ENCODE assay signal across 9 mouse cellular contexts in the genomic region with DNA sequence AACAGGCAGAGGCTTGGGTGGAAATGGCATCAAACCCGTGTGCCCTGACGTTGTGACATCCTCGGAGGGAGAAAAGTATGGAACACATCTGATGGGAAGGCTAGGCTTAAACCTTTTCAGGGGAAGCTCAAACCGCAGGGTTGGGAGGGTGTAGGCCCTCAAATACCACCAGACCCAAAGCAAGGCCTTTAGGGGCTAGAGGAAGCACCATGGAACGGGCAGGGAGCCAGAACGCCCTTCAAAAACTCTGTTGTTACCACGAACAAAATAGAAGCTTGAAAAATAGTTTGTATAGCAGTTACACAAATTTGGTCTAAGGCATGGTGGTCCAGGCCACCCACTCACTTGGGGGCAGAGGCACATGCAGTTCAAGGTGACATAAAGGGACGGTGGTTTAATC. TPM values are rescaled to one million over a fixed set of nuclear protein-coding genes. Genes with fewer than 3 reads are reported as not detected.
DNase-seq lines count a peak whose midpoint lies in the region; ATAC-seq and TF ChIP-seq lines count a peak whose summit lies in the region.
"Had no signal": no experiment of that assay in that cellular context is flagged by ENCODE, and none has a peak within 500 bp of the region (broad histone marks: within the 10 kb centered on the region; RNA-seq: fewer than 3 reads in every experiment).

No protein-coding gene starts in this region.

- peak overlapping the region; percentile 72 for H3K9ac ChIP-seq in heart, embryonic 12.5 days
- peak overlapping the region; percentile 60; the same call in 1 of the 2 replicates for H3K9ac ChIP-seq in hindbrain, embryonic 11.5 days (ENCODE audit: low read depth, low read length)

- H3K4me3 ChIP-seq in heart, embryonic 12.5 days, result peak overlapping the region; percentile 55
- peak overlapping the region; percentile 77 for H3K4me3 ChIP-seq in E14TG2a.4 (replicated peaks; ENCODE audit: low read length)
- peak overlapping the region; percentile 48 for H3K4me3 ChIP-seq in hindbrain, embryonic 11.5 days (ENCODE audit: low read depth, low read length)
- H3K4me3 ChIP-seq in midbrain, embryonic 10.5 days, result peak overlapping the region; percentile 66
- H3K4me3 ChIP-seq in layer of hippocampus, adult 2 months, result no peak overlapping the region

- no peak for DNase-seq in heart, adult 11 months
- DNase-seq in hindbrain, embryonic 11.5 days (ENCODE audit: low spot score), result no peak
- DNase-seq in midbrain, embryonic 10.5 days (ENCODE audit: low spot score), result no peak
- DNase-seq in frontal cortex, adult 2 months (ENCODE audit: extremely low spot score in 1 of 2, low spot score in 1 of 2), result no peak
- no peak for DNase-seq in layer of hippocampus, adult 2 months (ENCODE audit: low spot score in 2 of 2)
- no peak for DNase-seq in kidney, postnatal 36 days

- H3K4me2 ChIP-seq in heart, embryonic 12.5 days, result peak overlapping the region; percentile 97
- H3K4me2 ChIP-seq in hindbrain, embryonic 11.5 days (replicated peaks; ENCODE audit: low read depth, low read length), result peak overlapping the region; percentile 93

- H3K9me3 ChIP-seq in heart, embryonic 12.5 days (replicated peaks), result no peaks in the 10 kb centered on the region
- H3K9me3 ChIP-seq in E14TG2a.4 (ENCODE audit: low read length), result no peaks in the 10 kb centered on the region
- no peaks in the 10 kb centered on the region for H3K9me3 ChIP-seq in hindbrain, embryonic 11.5 days (ENCODE audit: control insufficient read depth, low read length)
- no peaks in the 10 kb centered on the region for H3K9me3 ChIP-seq in midbrain, embryonic 10.5 days (replicated peaks)

- WGBS in heart, embryonic 12.5 days, result 34% methylated on average over 8 of the region's 8 CpGs
- WGBS in hindbrain, embryonic 11.5 days, result 34% methylated on average over 8 of the region's 8 CpGs
- 35% methylated on average over 8 of the region's 8 CpGs for WGBS in midbrain, embryonic 10.5 days

- no peak for ATAC-seq in heart, embryonic 12.5 days (ENCODE audit: insufficient number of reproducible peaks, low FRiP score)
- peak; percentile 9; the same call in 1 of the 2 replicates for ATAC-seq in hindbrain, embryonic 11.5 days (ENCODE audit: low FRiP score)

- peaks cover 7% of the 10 kb centered on the region; the same call in 1 of the 2 replicates for H3K4me1 ChIP-seq in heart, embryonic 12.5 days (replicated peaks)
- H3K4me1 ChIP-seq in E14TG2a.4 (replicated peaks; ENCODE audit: low read depth, low read length), result peaks cover 10% of the 10 kb centered on the region
- H3K4me1 ChIP-seq in hindbrain, embryonic 11.5 days (replicated peaks; ENCODE audit: control insufficient read depth, insufficient read depth, low read length), result no peaks in the 10 kb centered on the region; the same call in 1 of the 2 replicates
- peaks cover 12% of the 10 kb centered on the region for H3K4me1 ChIP-seq in midbrain, embryonic 10.5 days

- peaks cover 50% of the 10 kb centered on the region for H3K27me3 ChIP-seq in heart, embryonic 12.5 days (replicated peaks)
- H3K27me3 ChIP-seq in E14TG2a.4 (ENCODE audit: insufficient read depth, low read length), result peaks cover 46% of the 10 kb centered on the region
- peaks cover 2% of the 10 kb centered on the region; the same call in 1 of the 2 replicates for H3K27me3 ChIP-seq in hindbrain, embryonic 11.5 days (ENCODE audit: control insufficient read depth, insufficient read depth, low read length)
- H3K27me3 ChIP-seq in midbrain, embryonic 10.5 days (ENCODE audit: low read depth, poor library complexity, severe bottlenecking), result peaks cover 32% of the 10 kb centered on the region

- H3K27ac ChIP-seq in heart, embryonic 12.5 days (ENCODE audit: poor library complexity, severe bottlenecking), result no peak overlapping the region
- H3K27ac ChIP-seq in hindbrain, embryonic 11.5 days (ENCODE audit: low read depth, low read length), result no peak overlapping the region
- no peak overlapping the region for H3K27ac ChIP-seq in midbrain, embryonic 10.5 days (replicated peaks)
- H3K27ac ChIP-seq in layer of hippocampus, adult 2 months, result no peak overlapping the region

- TF ChIP-seq CTCF in E14TG2a.4 (conservative IDR thresholded peaks at IDR 0.05; ENCODE audit: low read length), result no peak
- TF ChIP-seq CTCF in layer of hippocampus, adult 2 months (conservative IDR thresholded peaks at IDR 0.05), result no peak

- no peaks in the 10 kb centered on the region for H3K36me3 ChIP-seq in heart, embryonic 12.5 days
- no peaks in the 10 kb centered on the region for H3K36me3 ChIP-seq in E14TG2a.4 (ENCODE audit: insufficient read depth, low read length)
- no peaks in the 10 kb centered on the region for H3K36me3 ChIP-seq in hindbrain, embryonic 11.5 days (ENCODE audit: control insufficient read depth, insufficient read depth, low read length)
- H3K36me3 ChIP-seq in midbrain, embryonic 10.5 days, result no peaks in the 10 kb centered on the region

RNA-seq across cellular contexts. Expression of gene Ankrd60, which starts 0.4 kb away (rescaled TPM):
- polyA plus RNA-seq in heart, embryonic 12.5 days (2016; fragmentation: Nextera tagmentation; extraction: Ambion mirVana), result not detected in 2 replicates
- polyA plus RNA-seq in hindbrain, embryonic 11.5 days (2014; fragmentation: Nextera tagmentation; extraction: Ambion mirVana), result not detected in 2 replicates
- not detected in 2 replicates for polyA plus RNA-seq in midbrain, embryonic 10.5 days (2016; fragmentation: Nextera tagmentation; extraction: Ambion mirVana)
- polyA plus RNA-seq in frontal cortex, adult 2 months (2012; rRNA removed), result not detected in 2 replicates
- total RNA-seq in layer of hippocampus, adult 2 months (2021), result not detected
- polyA plus RNA-seq: brain, embryonic 14.5 days had no signal

RNA-seq across cellular contexts. Expression of gene 1700021F07Rik, which starts 56.2 kb away (rescaled TPM):
- polyA plus RNA-seq in heart, embryonic 12.5 days (2016; fragmentation: Nextera tagmentation; extraction: Ambion mirVana), result not detected in 2 replicates
- polyA plus RNA-seq in hindbrain, embryonic 11.5 days (2014; fragmentation: Nextera tagmentation; extraction: Ambion mirVana), result not detected in 2 replicates
- not detected in 2 replicates for polyA plus RNA-seq in midbrain, embryonic 10.5 days (2016; fragmentation: Nextera tagmentation; extraction: Ambion mirVana)
- not detected in 2 replicates for polyA plus RNA-seq in frontal cortex, adult 2 months (2012; rRNA removed)
- not detected for total RNA-seq in layer of hippocampus, adult 2 months (2021)
- polyA plus RNA-seq: brain, embryonic 14.5 days had no signal
